Mouse (Mus musculus) erythroblast, embryonic 14.5 days (primary cell): ENCODE data around the gene Cfap99. TPM values are rescaled to one million over a fixed set of nuclear protein-coding genes. Genes with fewer than 3 reads are reported as not detected.

Experiments used
- H3K27me3 ChIP-seq: 2 replicates; pipeline ENCODE4 v1.6.1; 2012; ENCODE audit warnings: inconsistent platforms; ENCODE audit not compliant: control insufficient read depth
- H3K36me3 ChIP-seq: 2 replicates; pipeline ENCODE4 v1.6.1; 2012; ENCODE audit warnings: mild to moderate bottlenecking, inconsistent platforms; ENCODE audit not compliant: control insufficient read depth
- H3K4me1 ChIP-seq: 2 replicates; pipeline ENCODE4 v1.6.1; 2012; ENCODE audit warnings: inconsistent platforms; ENCODE audit not compliant: control insufficient read depth
- H3K4me3 ChIP-seq: replicated peaks from 2 replicates; pipeline ENCODE3; 2012; ENCODE audit warnings: moderate library complexity, mild to moderate bottlenecking, inconsistent platforms
- H3K9me3 ChIP-seq: 2 replicates; pipeline ENCODE4 v1.6.1; 2012; ENCODE audit warnings: low read length, inconsistent platforms, mixed read lengths; ENCODE audit not compliant: control insufficient read depth
- GATA1 ChIP-seq: IDR thresholded peaks from 2 replicates; pipeline ENCODE4 v1.6.1; 2012; ENCODE audit warnings: low read length, inconsistent platforms, mixed read lengths
- TAL1 ChIP-seq: IDR thresholded peaks from 3 replicates; pipeline ENCODE4 v1.6.1; 2012; ENCODE audit warnings: low read length, inconsistent platforms, mixed read lengths
- polyA plus RNA-seq: library from polyadenylated mRNA; stranded (reverse); fragments of >175 nt; gene quantifications from 2 replicates; pipeline ENCODE4 v1.2.3, GENCODE M21; 2012

Gene Cfap99
- polyA plus RNA-seq, 1 experiment = not detected

- no peak for TF ChIP-seq GATA1
- no peak for TF ChIP-seq TAL1
- Histone ChIP-seq H3K4me3 (no peak overlapping the region), H3K4me1 (peaks cover 11% of the 10 kb centered on the region), H3K27me3 (peaks cover 6% of the 10 kb centered on the region), H3K36me3 (no peaks in the 10 kb centered on the region), H3K9me3 (no peaks in the 10 kb centered on the region)
Measured at GRCm38 (mm10) chr5:34274676-34275293, 13.6 kb upstream of the Cfap99 start.

GRCm38 (mm10) chr5:34276191-34276590 is 12.2 kb upstream of the Cfap99 start:
- no peaks in the 10 kb centered on the region for H3K36me3 ChIP-seq
- no peaks in the 10 kb centered on the region for H3K9me3 ChIP-seq
- no peaks in the 10 kb centered on the region for H3K4me1 ChIP-seq
- TF ChIP-seq GATA1 = no peak
- no peak for TF ChIP-seq TAL1
- H3K27me3 ChIP-seq = peaks cover 8% of the 10 kb centered on the region
- no peak overlapping the region for H3K4me3 ChIP-seq

GRCm38 (mm10) chr5:34276746-34277145 is 11.7 kb upstream of the Cfap99 start:
- Histone ChIP-seq H3K9me3 (no peaks in the 10 kb centered on the region), H3K27me3 (peaks cover 8% of the 10 kb centered on the region), H3K36me3 (no peaks in the 10 kb centered on the region), H3K4me3 (no peak overlapping the region), H3K4me1 (no peaks in the 10 kb centered on the region)
- TF ChIP-seq TAL1 (no peak), GATA1 (no peak)

- TF ChIP-seq TAL1 = no peak
- TF ChIP-seq GATA1 = no peak
- Histone ChIP-seq H3K4me1 (no peaks in the 10 kb centered on the region), H3K36me3 (no peaks in the 10 kb centered on the region), H3K9me3 (no peaks in the 10 kb centered on the region), H3K4me3 (no peak overlapping the region), H3K27me3 (peaks cover 11% of the 10 kb centered on the region)
Measured at GRCm38 (mm10) chr5:34278058-34278457, 10.3 kb upstream of the Cfap99 start.

GRCm38 (mm10) chr5:34279214-34279613 is 9.2 kb upstream of the Cfap99 start:
- no peaks in the 10 kb centered on the region for H3K9me3 ChIP-seq
- H3K27me3 ChIP-seq = peaks cover 21% of the 10 kb centered on the region
- H3K36me3 ChIP-seq = no peaks in the 10 kb centered on the region
- H3K4me3 ChIP-seq = no peak overlapping the region
- TF ChIP-seq GATA1 = no peak
- TF ChIP-seq TAL1 = no peak
- no peaks in the 10 kb centered on the region for H3K4me1 ChIP-seq

GRCm38 (mm10) chr5:34280976-34281375 is 7.4 kb upstream of the Cfap99 start:
- TF ChIP-seq TAL1 (no peak), GATA1 (no peak)
- Histone ChIP-seq H3K4me3 (no peak overlapping the region), H3K9me3 (no peaks in the 10 kb centered on the region), H3K27me3 (peaks cover 34% of the 10 kb centered on the region), H3K4me1 (no peaks in the 10 kb centered on the region), H3K36me3 (no peaks in the 10 kb centered on the region)

- Histone ChIP-seq H3K4me3 (no peak overlapping the region), H3K4me1 (peaks cover 1% of the 10 kb centered on the region), H3K36me3 (no peaks in the 10 kb centered on the region), H3K27me3 (peaks cover 57% of the 10 kb centered on the region), H3K9me3 (peaks cover 3% of the 10 kb centered on the region; the same call in 1 of the 2 replicates)
- TF ChIP-seq GATA1 (no peak), TAL1 (no peak)
Measured at GRCm38 (mm10) chr5:34283355-34283754, 5.0 kb upstream of the Cfap99 start.

GRCm38 (mm10) chr5:34284156-34284750 is 4.1 kb upstream of the Cfap99 start:
- no peaks in the 10 kb centered on the region for H3K36me3 ChIP-seq
- TF ChIP-seq TAL1 = no peak
- H3K27me3 ChIP-seq = peaks cover 63% of the 10 kb centered on the region
- no peak overlapping the region for H3K4me3 ChIP-seq
- H3K9me3 ChIP-seq = peaks cover 3% of the 10 kb centered on the region; the same call in 1 of the 2 replicates
- peaks cover 4% of the 10 kb centered on the region for H3K4me1 ChIP-seq

- Histone ChIP-seq H3K27me3 (peaks cover 69% of the 10 kb centered on the region), H3K4me1 (peaks cover 4% of the 10 kb centered on the region)
- TF ChIP-seq GATA1 = no peak
- no peak for TF ChIP-seq TAL1
Measured at GRCm38 (mm10) chr5:34285285-34285684, 3.1 kb upstream of the Cfap99 start.

GRCm38 (mm10) chr5:34286516-34286915 is 1.9 kb upstream of the Cfap99 start:
- peaks cover 80% of the 10 kb centered on the region for H3K27me3 ChIP-seq
- H3K4me1 ChIP-seq = peaks cover 4% of the 10 kb centered on the region
- H3K36me3 ChIP-seq = no peaks in the 10 kb centered on the region
- H3K4me3 ChIP-seq = no peak overlapping the region
- TF ChIP-seq GATA1 (no peak), TAL1 (no peak)
- H3K9me3 ChIP-seq = peaks cover 3% of the 10 kb centered on the region; the same call in 1 of the 2 replicates

More at GRCm38 (mm10) chr5:34285285-34285684, 3.1 kb upstream of the Cfap99 start:
- Histone ChIP-seq H3K4me3 (no peak overlapping the region), H3K36me3 (no peaks in the 10 kb centered on the region), H3K9me3 (peaks cover 3% of the 10 kb centered on the region; the same call in 1 of the 2 replicates)
